Mouse (Mus musculus): Measurements from ENCODE around the gene Ada.
"Not testable (repeated sequence)": the region's sequence is repeated elsewhere in the genome, so short reads cannot be mapped to it uniquely, and the experiment has no call there.

Gene Ada

GRCm38 (mm10) chr2:163697764-163698480 lies 52.1 kb downstream of the Ada start:
- no peak for DNase-seq (ENCODE audit: low read depth, low spot score)

- DNase-seq (ENCODE audit: low read depth, low spot score): no peak
Measured at GRCm38 (mm10) chr2:163696763-163697162, 53.3 kb downstream of the Ada start.

DNA sequence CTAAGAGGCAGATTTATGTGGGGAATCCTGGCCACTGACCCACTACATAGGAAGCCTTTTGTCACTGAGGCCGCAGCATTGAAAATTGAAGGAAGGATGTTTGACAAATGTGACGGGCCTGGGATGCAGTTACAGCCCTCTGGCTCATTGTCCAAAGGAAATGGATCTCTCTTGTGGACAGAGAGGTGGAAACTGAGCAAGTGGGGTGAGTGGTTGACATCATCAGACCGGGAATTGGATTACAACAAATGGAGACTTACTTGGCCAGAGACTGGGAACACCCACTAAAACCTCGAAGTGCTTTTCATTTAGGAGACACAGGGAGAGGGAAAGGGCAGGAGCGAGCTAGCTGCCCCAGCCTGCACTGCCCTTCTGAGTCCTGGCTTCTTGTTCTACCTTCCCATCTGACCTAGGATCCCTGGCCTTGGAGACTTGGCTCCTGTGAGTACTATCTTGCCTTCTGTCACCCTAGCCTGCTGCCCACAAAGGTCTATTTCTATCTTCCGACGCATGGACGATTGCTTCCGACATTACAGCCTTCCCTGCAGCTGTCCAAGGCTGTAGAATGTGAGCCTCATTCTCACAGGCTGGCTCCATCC lies 56.2 kb downstream of the Ada start:
- no peak for DNase-seq (ENCODE audit: low read depth, low spot score)

- no peak for DNase-seq (ENCODE audit: low read depth, low spot score)
Measured at GRCm38 (mm10) chr2:163692873-163693612, 57.0 kb downstream of the Ada start.

DNA sequence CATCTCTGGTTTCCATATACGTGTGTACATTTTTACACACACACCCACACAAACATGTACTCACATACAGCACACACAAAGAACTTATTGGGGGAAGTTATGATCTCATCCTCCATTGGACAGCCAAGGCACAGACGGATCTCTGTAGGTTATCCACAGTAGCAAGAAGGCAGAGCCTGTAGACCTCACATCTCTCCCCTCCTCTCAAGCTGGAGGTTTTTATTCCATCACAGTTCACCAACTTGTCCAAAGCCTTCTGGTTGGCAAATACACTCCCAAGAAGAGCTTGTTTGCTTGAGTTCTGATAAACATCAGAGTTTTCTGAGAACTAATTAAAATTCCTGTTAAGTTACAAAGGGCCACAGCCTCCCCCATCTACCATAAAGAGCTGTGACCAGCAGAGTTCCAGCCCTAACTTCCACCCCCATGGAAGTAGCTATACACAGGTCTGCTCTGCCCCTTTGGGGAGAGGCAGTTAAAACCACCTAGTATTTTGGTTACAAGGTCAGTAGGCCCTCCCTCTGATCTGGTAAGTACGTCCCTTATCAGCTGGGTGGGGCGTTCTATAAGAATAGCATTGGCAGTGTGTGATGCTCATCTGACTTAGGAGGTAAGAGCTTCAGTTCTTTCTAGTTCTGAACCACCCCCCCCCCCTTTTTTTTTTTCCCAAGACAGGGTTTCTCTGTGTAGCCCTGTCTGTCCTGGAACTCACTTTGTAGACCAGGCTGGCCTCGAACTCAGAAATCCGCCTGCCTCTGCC lies 58.0 kb downstream of the Ada start:
- no peak for DNase-seq (ENCODE audit: low read depth, low spot score)

GRCm38 (mm10) chr2:163690409-163691304 lies 59.4 kb downstream of the Ada start:
- no peak for DNase-seq (ENCODE audit: low read depth, low spot score)

GRCm38 (mm10) chr2:163689771-163690170 lies 60.3 kb downstream of the Ada start:
- DNase-seq (ENCODE audit: low read depth, low spot score): no peak

- DNase-seq (ENCODE audit: low read depth, low spot score): not testable (repeated sequence)
Measured at GRCm38 (mm10) chr2:163688377-163688776, 61.7 kb downstream of the Ada start.

GRCm38 (mm10) chr2:163686886-163687285 lies 63.2 kb downstream of the Ada start:
- no peak for DNase-seq (ENCODE audit: low read depth, low spot score)

DNA sequence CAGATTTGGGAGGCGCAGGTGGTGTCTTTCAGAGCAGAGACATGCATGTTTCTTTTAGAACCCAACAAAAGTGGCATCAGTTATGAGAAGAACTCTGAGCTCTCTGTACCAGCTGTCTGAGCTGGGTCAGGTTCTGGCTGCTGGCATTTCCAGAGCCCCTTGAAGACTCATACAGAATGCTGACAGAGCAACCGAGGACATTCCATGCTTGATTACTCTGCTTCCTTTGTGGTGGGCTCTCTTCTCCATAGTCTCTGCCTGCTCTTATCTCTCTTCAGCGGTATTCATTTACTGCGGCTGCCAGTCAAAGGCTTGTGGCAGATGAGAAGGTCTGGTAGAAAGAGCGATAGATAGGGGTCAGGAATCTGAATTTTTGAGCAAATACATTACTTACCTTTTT lies 63.8 kb downstream of the Ada start:
- DNase-seq (ENCODE audit: low read depth, low spot score): no peak

GRCm38 (mm10) chr2:163685761-163686200 lies 64.3 kb downstream of the Ada start:
- DNase-seq (ENCODE audit: low read depth, low spot score): no peak

DNA sequence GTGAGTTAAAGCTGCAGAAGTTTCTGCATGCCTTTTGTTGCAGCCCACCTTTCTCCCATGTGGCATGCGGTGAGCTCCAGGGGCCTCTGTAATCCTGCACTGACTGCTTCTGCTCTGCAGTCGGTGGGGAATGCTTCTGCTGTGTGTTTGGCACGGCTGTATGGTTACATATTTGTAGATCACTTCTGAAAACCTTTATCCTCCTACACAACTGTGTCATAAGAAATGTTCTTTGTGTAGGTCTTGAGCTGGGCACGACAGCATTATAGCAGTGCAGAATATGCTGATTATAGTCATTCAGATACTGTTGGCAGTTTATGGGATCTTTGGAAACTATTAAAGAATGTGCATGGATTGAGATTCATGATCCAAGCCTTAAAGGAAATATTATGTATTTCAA lies 64.8 kb downstream of the Ada start:
- no peak for DNase-seq (ENCODE audit: low read depth, low spot score)

DNA sequence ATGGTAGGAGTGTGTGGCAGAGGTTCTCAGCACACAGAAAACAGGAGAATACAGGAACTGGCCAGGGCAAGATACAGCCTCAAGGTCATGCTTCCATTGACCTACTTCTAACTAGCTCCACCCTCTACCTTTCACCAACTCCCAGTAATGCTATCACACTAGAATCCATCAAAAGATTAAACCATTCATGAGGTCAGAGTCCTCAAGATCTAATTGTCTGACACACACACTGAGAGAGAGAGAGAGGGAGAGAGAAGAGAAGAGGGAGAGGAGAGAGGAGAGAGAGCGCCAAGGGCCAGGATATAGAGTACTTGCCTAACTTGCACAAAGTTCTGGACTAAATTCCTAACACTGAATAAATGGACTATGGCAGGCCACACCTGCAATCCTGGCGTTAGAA lies 67.7 kb downstream of the Ada start:
- no peak for DNase-seq (ENCODE audit: low read depth, low spot score)

- DNase-seq (ENCODE audit: low read depth, low spot score): no peak
Measured at GRCm38 (mm10) chr2:163676745-163677144, 73.3 kb downstream of the Ada start.

Data from ES-CJ7 (cell line).